In the genomic region with DNA sequence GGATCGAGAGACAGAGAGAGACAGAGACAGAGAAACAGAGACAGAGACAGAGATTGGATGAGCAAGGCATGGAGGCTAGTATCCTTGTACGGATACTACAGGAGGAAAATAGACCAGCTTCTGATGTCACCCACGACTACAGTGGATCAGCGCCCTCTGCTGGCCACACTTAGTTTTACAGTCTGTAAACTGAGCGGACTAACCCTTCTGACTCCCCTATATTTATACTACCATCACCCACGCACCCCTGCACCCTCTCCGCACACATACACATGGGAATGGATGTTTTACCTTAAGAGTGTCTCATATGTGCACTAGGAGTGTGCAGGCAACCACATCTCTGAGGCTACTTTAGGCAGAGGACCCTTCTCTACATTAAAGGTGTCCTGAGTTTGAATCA, we compare ENCODE assay signal across 9 mouse cellular contexts. TPM values are rescaled to one million over a fixed set of nuclear protein-coding genes. Genes with fewer than 3 reads are reported as not detected.
DNase-seq lines count a peak whose midpoint lies in the region; ATAC-seq and TF ChIP-seq lines count a peak whose summit lies in the region.
"Had no signal": no experiment of that assay in that cellular context is flagged by ENCODE, and none has a peak within 500 bp of the region (broad histone marks: within the 10 kb centered on the region; RNA-seq: fewer than 3 reads in every experiment).

No protein-coding gene starts in this region.

- H3K27ac ChIP-seq in heart, postnatal 0 days (ENCODE audit: low read depth): no peak overlapping the region

- H3K4me3 ChIP-seq in heart, postnatal 0 days (ENCODE audit: low read depth, low read length): no peak overlapping the region
- H3K4me3 ChIP-seq: megakaryocyte, embryonic 14.5 days had no signal

- no peak overlapping the region for H3K9ac ChIP-seq in heart, postnatal 0 days (replicated peaks; ENCODE audit: low read depth, low read length)

- 11% methylated on average over 7 of the region's 7 CpGs for WGBS in heart, postnatal 0 days

- no peaks in the 10 kb centered on the region for H3K36me3 ChIP-seq in heart, postnatal 0 days (replicated peaks; ENCODE audit: control insufficient read depth, insufficient read depth, low read length)

- H3K9me3 ChIP-seq in heart, postnatal 0 days (replicated peaks; ENCODE audit: control insufficient read depth, low read length): no peaks in the 10 kb centered on the region

- no peaks in the 10 kb centered on the region for H3K27me3 ChIP-seq in heart, postnatal 0 days (ENCODE audit: control insufficient read depth, insufficient read depth, low read length)

- TF ChIP-seq EP300 in heart, postnatal 0 days (IDR thresholded peaks at IDR 0.05; ENCODE audit: low read depth): no peak

- peak; percentile 79 for TF ChIP-seq CTCF in heart, postnatal 0 days (IDR thresholded peaks at IDR 0.05; ENCODE audit: low read depth)

- no peak overlapping the region for H3K4me2 ChIP-seq in heart, postnatal 0 days (ENCODE audit: low read depth, low read length)

- DNase-seq in gastrocnemius, adult 18-20 months (ENCODE audit: low spot score): peak; percentile 66
- no peak for DNase-seq in gastrocnemius, postnatal 25 days
- DNase-seq in adipocyte (ENCODE audit: low spot score): peak; percentile 6
- peak; percentile 64 to 74 for DNase-seq in cerebellum, postnatal 36 days
- DNase-seq in heart, postnatal 0 days (ENCODE audit: low spot score): peak; percentile 39
- DNase-seq in layer of hippocampus, postnatal 10 days (ENCODE audit: low spot score in 2 of 2): peak; percentile 83 to 85
- DNase-seq in spleen, postnatal 10 days (ENCODE audit: low spot score in 2 of 2): peak; percentile 30 to 68

- no peaks in the 10 kb centered on the region for H3K4me1 ChIP-seq in heart, postnatal 0 days (ENCODE audit: control insufficient read depth, insufficient read depth)
- H3K4me1 ChIP-seq: megakaryocyte, embryonic 14.5 days had no signal

- no peak for ATAC-seq in heart, postnatal 0 days (ENCODE audit: insufficient read depth, low read depth)
- ATAC-seq in megakaryocyte-erythroid progenitor cell, adult 5-6 weeks (replicated peaks; ENCODE audit: low FRiP score, low TSS enrichment, poor library complexity, severe bottlenecking): peak; percentile 87

RNA-seq across cellular contexts. Expression of gene Pirt, which starts 12.4 kb away (rescaled TPM):
- under 1 TPM in 1 of 2 experiments, not detected in 1; 0.09 TPM for total RNA-seq in gastrocnemius, adult 18-20 months (2021)
- total RNA-seq in gastrocnemius, postnatal 25 days (2021): under 1 TPM in 1 of 2 experiments, not detected in 1; 0.05 TPM
- total RNA-seq in heart, postnatal 0 days (2014; rRNA removed; ENCODE audit: low replicate concordance): 18.7 and 24.5 TPM in 2 replicates
- polyA plus RNA-seq in heart, postnatal 0 days (2015; fragmentation: Nextera tagmentation; extraction: Ambion mirVana): 10.5 and 15.0 TPM in 2 replicates
- total RNA-seq in layer of hippocampus, postnatal 10 days (2021): 1 to 10 TPM; 1.3 to 1.4 TPM
- total RNA-seq in megakaryocyte-erythroid progenitor cell, adult 5-6 weeks (2014; fragmentation: Nextera tagmentation): not detected in 2 replicates
- total RNA-seq in megakaryocyte-erythroid progenitor cell, adult 5-6 weeks (2017): not detected in 2 replicates

RNA-seq across cellular contexts. Expression of gene Tmem238l, which starts 57.0 kb away (rescaled TPM):
- not detected for total RNA-seq in gastrocnemius, adult 18-20 months (2021)
- total RNA-seq in gastrocnemius, postnatal 25 days (2021): not detected
- 0.85 TPM in 1 of 2 replicates, not detected in the other for total RNA-seq in heart, postnatal 0 days (2014; rRNA removed; ENCODE audit: low replicate concordance)
- 0.21 and 0.36 TPM in 2 replicates for polyA plus RNA-seq in heart, postnatal 0 days (2015; fragmentation: Nextera tagmentation; extraction: Ambion mirVana)
- total RNA-seq in layer of hippocampus, postnatal 10 days (2021): not detected
- total RNA-seq in megakaryocyte-erythroid progenitor cell, adult 5-6 weeks (2014; fragmentation: Nextera tagmentation): not detected in 2 replicates
- total RNA-seq in megakaryocyte-erythroid progenitor cell, adult 5-6 weeks (2017): not detected in 2 replicates
